Mouse (Mus musculus): ENCODE measurements around the gene Rbpms2. TPM values are rescaled to one million over a fixed set of nuclear protein-coding genes. Genes with fewer than 3 reads are reported as not detected.

Rbpms2 gene
- polyA plus RNA-seq, 1 experiment from 2014 or later, result 6.5 TPM

GRCm38 (mm10) chr9:65640838-65641410 is 11.5 kb downstream of the Rbpms2 start:
- TF ChIP-seq CTCF (IDR thresholded peaks at IDR 0.05), result no peak
- TF ChIP-seq EP300 (IDR thresholded peaks at IDR 0.05), result no peak
- Histone ChIP-seq H3K4me3 (ENCODE audit: low read depth, low read length) (no peak overlapping the region), H3K27me3 (replicated peaks; ENCODE audit: insufficient read depth, low read length) (no peaks in the 10 kb centered on the region), H3K27ac (ENCODE audit: low read length) (no peak overlapping the region), H3K9ac (replicated peaks; ENCODE audit: low read depth) (no peak overlapping the region), H3K4me1 (ENCODE audit: insufficient read depth, low read depth, low read length) (no peaks in the 10 kb centered on the region), H3K36me3 (ENCODE audit: insufficient read depth, low read length) (no peaks in the 10 kb centered on the region), H3K9me3 (ENCODE audit: low read length) (no peaks in the 10 kb centered on the region), H3K4me2 (replicated peaks; ENCODE audit: low read depth, low read length) (no peak overlapping the region)
- DNase-seq (ENCODE audit: low spot score) (no peak), ATAC-seq (no peak)
- WGBS, result 19% methylated on average over 5 of the region's 5 CpGs

- no peaks in the 10 kb centered on the region for H3K27me3 ChIP-seq (replicated peaks; ENCODE audit: insufficient read depth, low read length)
- no peaks in the 10 kb centered on the region for H3K9me3 ChIP-seq (ENCODE audit: low read length)
- no peak for ATAC-seq
- no peak overlapping the region for H3K4me2 ChIP-seq (replicated peaks; ENCODE audit: low read depth, low read length)
- no peak for DNase-seq (ENCODE audit: low spot score)
- TF ChIP-seq EP300 (IDR thresholded peaks at IDR 0.05) (no peak), CTCF (IDR thresholded peaks at IDR 0.05) (no peak)
- H3K36me3 ChIP-seq (ENCODE audit: insufficient read depth, low read length), result no peaks in the 10 kb centered on the region
- no peak overlapping the region for H3K9ac ChIP-seq (replicated peaks; ENCODE audit: low read depth)
- H3K27ac ChIP-seq (ENCODE audit: low read length), result no peak overlapping the region
- no peak overlapping the region for H3K4me3 ChIP-seq (ENCODE audit: low read depth, low read length)
- H3K4me1 ChIP-seq (ENCODE audit: insufficient read depth, low read depth, low read length), result no peaks in the 10 kb centered on the region
- 29% methylated on average over 12 of the region's 12 CpGs for WGBS
Measured at GRCm38 (mm10) chr9:65641446-65642052, 12.1 kb downstream of the Rbpms2 start.

GRCm38 (mm10) chr9:65642546-65642945 is 13.1 kb downstream of the Rbpms2 start:
- Histone ChIP-seq H3K36me3 (ENCODE audit: insufficient read depth, low read length) (no peaks in the 10 kb centered on the region), H3K27ac (ENCODE audit: low read length) (no peak overlapping the region), H3K4me2 (replicated peaks; ENCODE audit: low read depth, low read length) (no peak overlapping the region), H3K4me1 (ENCODE audit: insufficient read depth, low read depth, low read length) (no peaks in the 10 kb centered on the region), H3K4me3 (ENCODE audit: low read depth, low read length) (no peak overlapping the region), H3K9me3 (ENCODE audit: low read length) (no peaks in the 10 kb centered on the region), H3K27me3 (replicated peaks; ENCODE audit: insufficient read depth, low read length) (no peaks in the 10 kb centered on the region), H3K9ac (replicated peaks; ENCODE audit: low read depth) (no peak overlapping the region)
- TF ChIP-seq CTCF (IDR thresholded peaks at IDR 0.05), result no peak
- DNase-seq (ENCODE audit: low spot score), result no peak
- no peak for ATAC-seq

GRCm38 (mm10) chr9:65644960-65645359 is 15.5 kb downstream of the Rbpms2 start:
- Histone ChIP-seq H3K36me3 (ENCODE audit: insufficient read depth, low read length) (no peaks in the 10 kb centered on the region), H3K4me3 (ENCODE audit: low read depth, low read length) (no peak overlapping the region), H3K9ac (replicated peaks; ENCODE audit: low read depth) (no peak overlapping the region), H3K9me3 (ENCODE audit: low read length) (no peaks in the 10 kb centered on the region), H3K4me2 (replicated peaks; ENCODE audit: low read depth, low read length) (no peak overlapping the region), H3K4me1 (ENCODE audit: insufficient read depth, low read depth, low read length) (no peaks in the 10 kb centered on the region), H3K27ac (ENCODE audit: low read length) (no peak overlapping the region), H3K27me3 (replicated peaks; ENCODE audit: insufficient read depth, low read length) (no peaks in the 10 kb centered on the region)
- DNase-seq (ENCODE audit: low spot score), result no peak
- ATAC-seq, result no peak
- TF ChIP-seq EP300 (IDR thresholded peaks at IDR 0.05), result no peak
- no peak for TF ChIP-seq CTCF (IDR thresholded peaks at IDR 0.05)
- 81% methylated on average over 4 of the region's 4 CpGs for WGBS

- no peaks in the 10 kb centered on the region for H3K4me1 ChIP-seq (ENCODE audit: insufficient read depth, low read depth, low read length)
- no peak for TF ChIP-seq CTCF (IDR thresholded peaks at IDR 0.05)
- TF ChIP-seq EP300 (IDR thresholded peaks at IDR 0.05), result no peak
Measured at GRCm38 (mm10) chr9:65645984-65646383, 16.5 kb downstream of the Rbpms2 start.

GRCm38 (mm10) chr9:65646782-65647181 is 17.3 kb downstream of the Rbpms2 start:
- Histone ChIP-seq H3K27me3 (replicated peaks; ENCODE audit: insufficient read depth, low read length) (no peaks in the 10 kb centered on the region), H3K27ac (ENCODE audit: low read length) (no peak overlapping the region), H3K4me2 (replicated peaks; ENCODE audit: low read depth, low read length) (no peak overlapping the region), H3K4me3 (ENCODE audit: low read depth, low read length) (no peak overlapping the region), H3K4me1 (ENCODE audit: insufficient read depth, low read depth, low read length) (no peaks in the 10 kb centered on the region), H3K36me3 (ENCODE audit: insufficient read depth, low read length) (no peaks in the 10 kb centered on the region), H3K9me3 (ENCODE audit: low read length) (no peaks in the 10 kb centered on the region), H3K9ac (replicated peaks; ENCODE audit: low read depth) (no peak overlapping the region)
- TF ChIP-seq EP300 (IDR thresholded peaks at IDR 0.05), result no peak
- no peak for TF ChIP-seq CTCF (IDR thresholded peaks at IDR 0.05)
- WGBS, result 80% methylated on average over 2 of the region's 2 CpGs
- ATAC-seq (no peak), DNase-seq (ENCODE audit: low spot score) (no peak)

More at GRCm38 (mm10) chr9:65645984-65646383, 16.5 kb downstream of the Rbpms2 start:
- 46% methylated on average over 3 of the region's 3 CpGs for WGBS
- DNase-seq (ENCODE audit: low spot score) (no peak), ATAC-seq (no peak)
- no peak overlapping the region for H3K4me3 ChIP-seq (ENCODE audit: low read depth, low read length)
- no peak overlapping the region for H3K27ac ChIP-seq (ENCODE audit: low read length)
- H3K36me3 ChIP-seq (ENCODE audit: insufficient read depth, low read length), result no peaks in the 10 kb centered on the region
- H3K9me3 ChIP-seq (ENCODE audit: low read length), result no peaks in the 10 kb centered on the region
- H3K27me3 ChIP-seq (replicated peaks; ENCODE audit: insufficient read depth, low read length), result no peaks in the 10 kb centered on the region
- H3K9ac ChIP-seq (replicated peaks; ENCODE audit: low read depth), result no peak overlapping the region
- H3K4me2 ChIP-seq (replicated peaks; ENCODE audit: low read depth, low read length), result no peak overlapping the region

Data from lung, postnatal 0 days (tissue).